Mouse (Mus musculus) retina, postnatal 7 days (tissue): Measurements from ENCODE around the gene Enc1.

ENCODE experiments used
- DNase-seq: peaks from one replicate; pipeline ENCODE4 v3.0.0-alpha.2; 2012; ENCODE audit warnings: low read depth, low spot score

Enc1 gene

GRCm38 (mm10) chr13:97240965-97241786 is at the start of gene Enc1:
Gene Enc1, plus strand, starts transcription at chr13:97241105.
- DNase-seq, result peak; percentile 86

GRCm38 (mm10) chr13:97192649-97193048 is 48.3 kb upstream of the Enc1 start:
- no peak for DNase-seq

GRCm38 (mm10) chr13:97193420-97193819 is 47.5 kb upstream of the Enc1 start:
- peak; percentile 16 for DNase-seq

GRCm38 (mm10) chr13:97196186-97196924 is 44.5 kb upstream of the Enc1 start:
- DNase-seq, result no peak

- DNase-seq, result no peak
These were observed 44.0 kb upstream of the Enc1 start for GRCm38 (mm10) chr13:97196925-97197218.

- DNase-seq, result peak; percentile 35
These were observed 42.9 kb upstream of the Enc1 start, which contains the start of gene Hexb for GRCm38 (mm10) chr13:97197932-97198562. Gene Hexb, minus strand, starts transcription at chr13:97198357.

- no peak for DNase-seq
These were observed 41.8 kb upstream of the Enc1 start for GRCm38 (mm10) chr13:97199123-97199522.

- DNase-seq, result no peak
These were observed 39.8 kb upstream of the Enc1 start for GRCm38 (mm10) chr13:97201076-97201475.

- DNase-seq, result no peak
These were observed 39.0 kb upstream of the Enc1 start for GRCm38 (mm10) chr13:97201896-97202295.

- peak; percentile 56 for DNase-seq
These were observed 35.7 kb upstream of the Enc1 start for GRCm38 (mm10) chr13:97205052-97205701.

GRCm38 (mm10) chr13:97206046-97206445 is 34.9 kb upstream of the Enc1 start:
- DNase-seq, result no peak

- peak; percentile 19 for DNase-seq
These were observed 33.3 kb upstream of the Enc1 start for GRCm38 (mm10) chr13:97207472-97208111.

GRCm38 (mm10) chr13:97208112-97208478 is 32.8 kb upstream of the Enc1 start:
- DNase-seq, result no peak

GRCm38 (mm10) chr13:97208500-97209010 is 32.4 kb upstream of the Enc1 start:
- DNase-seq, result no peak

- DNase-seq, result no peak
These were observed 26.2 kb upstream of the Enc1 start for GRCm38 (mm10) chr13:97214583-97215268.

GRCm38 (mm10) chr13:97215563-97215962 is 25.3 kb upstream of the Enc1 start:
- no peak for DNase-seq

GRCm38 (mm10) chr13:97216196-97216595 is 24.7 kb upstream of the Enc1 start:
- DNase-seq, result no peak

- DNase-seq, result no peak
These were observed 20.9 kb upstream of the Enc1 start for GRCm38 (mm10) chr13:97220022-97220421.

- no peak for DNase-seq
These were observed 17.0 kb upstream of the Enc1 start for GRCm38 (mm10) chr13:97223856-97224255.

- no peak for DNase-seq
These were observed 16.4 kb upstream of the Enc1 start for GRCm38 (mm10) chr13:97224341-97224982.
